Mouse (Mus musculus) layer of hippocampus, adult 8-10 months (tissue): Measurements from ENCODE around the gene Lrrc8d. TPM values are rescaled to one million over a fixed set of nuclear protein-coding genes. Genes with fewer than 3 reads are reported as not detected.

Experiments
- total RNA-seq, 4 experiments: library from RNA; stranded (reverse); gene quantifications; 2 replicates each; pipeline ENCODE4 v1.2.4; 2022

Lrrc8d gene
- total RNA-seq, 4 experiments from 2014 or later: 45.1 to 57.8 (median 50.1) TPM

Other genes starting within 250 kb of the Lrrc8d start
- 10 to 100 TPM; 27.1 to 31.0 (median 29.0) TPM for gene Lrrc8c, start 180.6 kb upstream of the Lrrc8d start, total RNA-seq
- 10 to 100 TPM; 27.6 to 44.9 (median 35.3) TPM for gene Zfp326, start 176.6 kb downstream of the Lrrc8d start, total RNA-seq